Mouse (Mus musculus) MEL (cell line): Measurements from ENCODE around the gene Wdr31. TPM values are rescaled to one million over a fixed set of nuclear protein-coding genes. Genes with fewer than 3 reads are reported as not detected.

Source experiments
- DNase-seq: peaks from one replicate; pipeline ENCODE4 v3.0.0; 2011; ENCODE audit warnings: low read depth, low spot score
- H3K27ac ChIP-seq: 2 replicates; pipeline ENCODE4 v1.5.1; 2012; ENCODE audit warnings: low read depth, mild to moderate bottlenecking, control low read depth, low read length, moderate library complexity; ENCODE audit not compliant: control insufficient read depth
- H3K27me3 ChIP-seq, 2 experiments: fragments of 150-350 bp in 1 of 2; sonication (generic) in 1 of 2; 2 replicates each; pipeline ENCODE4 v1.6.1; 2012; ENCODE audit warnings: low read length in 2 of 2, mild to moderate bottlenecking in 2 of 2, improper control_type of control experiment in 1 of 2, moderate library complexity in 1 of 2; ENCODE audit not compliant: insufficient read depth in 2 of 2, control insufficient read depth in 1 of 2
- H3K36me3 ChIP-seq, 2 experiments: 2 replicates each; pipeline ENCODE4 v1.6.1; 2012 to 2014; ENCODE audit warnings: low read length in 2 of 2, improper control_type of control experiment in 1 of 2, inconsistent platforms in 1 of 2, mild to moderate bottlenecking in 1 of 2; ENCODE audit not compliant: insufficient read depth in 2 of 2, control insufficient read depth in 1 of 2
- H3K4me1 ChIP-seq, 2 experiments: fragments of 150-350 bp in 1 of 2; sonication (generic) in 1 of 2; 2 replicates each; pipeline ENCODE4 v1.6.1; 2012; ENCODE audit warnings: low read length in 2 of 2, improper control_type of control experiment in 1 of 2, mild to moderate bottlenecking in 1 of 2; ENCODE audit not compliant: insufficient read depth in 2 of 2, control insufficient read depth in 1 of 2
- H3K4me3 ChIP-seq, 2 experiments: fragments of 150-350 bp in 1 of 2; sonication (generic) in 1 of 2; 2 replicates each; pipeline ENCODE4 v1.5.1; 2012; ENCODE audit warnings: low read depth in 2 of 2, low read length in 2 of 2, mild to moderate bottlenecking in 2 of 2, moderate library complexity in 2 of 2, control low read depth in 1 of 2, improper control_type of control experiment in 1 of 2; ENCODE audit not compliant: control insufficient read depth in 1 of 2, insufficient read depth in 1 of 2
- H3K79me2 ChIP-seq: 2 replicates; pipeline ENCODE4 v1.6.1; 2012; ENCODE audit warnings: mild to moderate bottlenecking, low read length, moderate library complexity; ENCODE audit not compliant: control insufficient read depth, poor library complexity, insufficient read depth
- H3K9ac ChIP-seq: 2 replicates; pipeline ENCODE4 v1.6.1; 2012; ENCODE audit warnings: low read depth, mild to moderate bottlenecking, control low read depth, low read length, moderate library complexity; ENCODE audit not compliant: control insufficient read depth, poor library complexity, severe bottlenecking
- H3K9me3 ChIP-seq: fragments of 150-350 bp; sonication (generic); replicated peaks from 2 replicates; pipeline ENCODE4 v1.6.1; 2012; ENCODE audit warnings: mild to moderate bottlenecking, low read length, improper control_type of control experiment, moderate library complexity; ENCODE audit not compliant: insufficient read depth
- CHD1 ChIP-seq: IDR thresholded peaks from 2 replicates; pipeline ENCODE4 v1.6.1; 2012; ENCODE audit warnings: low read depth, mild to moderate bottlenecking, inconsistent platforms, low read length, improper control_type of control experiment
- CHD2 ChIP-seq: IDR thresholded peaks from 2 replicates; pipeline ENCODE4 v1.6.1; 2011; ENCODE audit warnings: low read length, improper control_type of control experiment
- CTCF ChIP-seq, 3 experiments: IDR thresholded peaks in 2 of 3; conservative IDR thresholded peaks in 1 of 3; 2 replicates each; pipeline ENCODE4 v1.5.1; 2011 to 2012; ENCODE audit warnings: low read length in 3 of 3, low read depth in 2 of 3, mild to moderate bottlenecking in 2 of 3, improper control_type of control experiment in 1 of 3, inconsistent platforms in 1 of 3, mixed read lengths in 1 of 3, moderate library complexity in 1 of 3; ENCODE audit not compliant: control insufficient read depth in 1 of 3, insufficient read depth in 1 of 3, poor library complexity in 1 of 3, severe bottlenecking in 1 of 3
- EP300 ChIP-seq, 2 experiments: IDR thresholded peaks; 2 replicates each; pipeline ENCODE4 v1.6.1; 2011; ENCODE audit warnings: improper control_type of control experiment in 2 of 2, low read length in 2 of 2, low read depth in 1 of 2, mild to moderate bottlenecking in 1 of 2
- GATA1 ChIP-seq: IDR thresholded peaks from 2 replicates; pipeline ENCODE4 v1.6.1; 2011; ENCODE audit warnings: low read depth, low read length, improper control_type of control experiment
- KAT2A ChIP-seq: conservative IDR thresholded peaks from 2 replicates; pipeline ENCODE4 v1.6.1; 2012; ENCODE audit warnings: low read depth, low read length, improper control_type of control experiment, inconsistent platforms
- MAX ChIP-seq: IDR thresholded peaks from 2 replicates; pipeline ENCODE4 v1.6.1; 2011; ENCODE audit warnings: low read length, improper control_type of control experiment
- MEF2A ChIP-seq: IDR thresholded peaks from 2 replicates; pipeline ENCODE4 v1.6.1; 2014; ENCODE audit warnings: low read depth, mild to moderate bottlenecking, inconsistent platforms, low read length, improper control_type of control experiment; ENCODE audit not compliant: poor library complexity, insufficient replicate concordance, severe bottlenecking; ENCODE audit errors: extremely low read depth
- MXI1 ChIP-seq: IDR thresholded peaks from 2 replicates; pipeline ENCODE4 v1.6.1; 2011; ENCODE audit warnings: mild to moderate bottlenecking, low read depth, low read length, improper control_type of control experiment
- MYC ChIP-seq: IDR thresholded peaks from 2 replicates; pipeline ENCODE4 v1.6.1; 2011; ENCODE audit warnings: low read depth, mild to moderate bottlenecking, low read length, improper control_type of control experiment, moderate library complexity
- POLR2A ChIP-seq, 2 experiments: IDR thresholded peaks; 2 replicates each; pipeline ENCODE4 v1.6.1; 2011 to 2012; ENCODE audit warnings: low read length in 2 of 2, mild to moderate bottlenecking in 2 of 2, control low read depth in 1 of 2, improper control_type of control experiment in 1 of 2, low read depth in 1 of 2, moderate library complexity in 1 of 2; ENCODE audit not compliant: control insufficient read depth in 1 of 2, insufficient read depth in 1 of 2, poor library complexity in 1 of 2
- POLR2AphosphoS2 ChIP-seq: IDR thresholded peaks from 2 replicates; pipeline ENCODE4 v1.6.1; 2011; ENCODE audit warnings: low read length, improper control_type of control experiment
- POLR2AphosphoS5 ChIP-seq: IDR thresholded peaks from 2 replicates; pipeline ENCODE4 v1.6.1; 2012; ENCODE audit warnings: low read depth, borderline replicate concordance, mild to moderate bottlenecking, inconsistent platforms, low read length, moderate library complexity, mixed read lengths
- SMC3 ChIP-seq: IDR thresholded peaks from 2 replicates; pipeline ENCODE4 v1.6.1; 2011; ENCODE audit warnings: low read depth, low read length, improper control_type of control experiment
- TCF12 ChIP-seq: IDR thresholded peaks from 2 replicates; pipeline ENCODE4 v1.6.1; 2014; ENCODE audit warnings: low read depth, mild to moderate bottlenecking, inconsistent platforms, low read length, improper control_type of control experiment, moderate library complexity
- USF1 ChIP-seq: IDR thresholded peaks from 2 replicates; pipeline ENCODE4 v1.6.1; 2014; ENCODE audit warnings: low read depth, mild to moderate bottlenecking, inconsistent platforms, low read length, improper control_type of control experiment, moderate library complexity
- ZC3H11A ChIP-seq: IDR thresholded peaks from 2 replicates; pipeline ENCODE4 v1.6.1; 2012; ENCODE audit warnings: low read depth, mild to moderate bottlenecking, inconsistent platforms, low read length, improper control_type of control experiment
- ZMIZ1 ChIP-seq: IDR thresholded peaks from 2 replicates; pipeline ENCODE4 v1.6.1; 2012; ENCODE audit warnings: low read depth, mild to moderate bottlenecking, inconsistent platforms, low read length, improper control_type of control experiment, moderate library complexity
- polyA plus RNA-seq, 2 experiments: library from polyadenylated mRNA; stranded (reverse) in 1 of 2; unstranded in 1 of 2; fragments of >175 nt in 1 of 2; fragments of >200 nt in 1 of 2; gene quantifications; 2 replicates each; pipeline versions ENCODE4 v1.2.1 to v1.2.4; 2012; ENCODE audit warnings: low replicate concordance in 2 of 2, low read depth in 1 of 2; ENCODE audit not compliant: insufficient read length in 2 of 2, insufficient read depth in 1 of 2, missing spikeins in 1 of 2
- total RNA-seq: library from RNA; depleted of rRNA; stranded (reverse); fragments of 300-350 nt; gene quantifications from 2 replicates; pipeline ENCODE4 v1.2.3, GENCODE M21; 2012

The Wdr31 gene
- total and polyA plus RNA-seq, 3 experiments = 0.91 to 1.9 TPM; not detected in 1

DNA sequence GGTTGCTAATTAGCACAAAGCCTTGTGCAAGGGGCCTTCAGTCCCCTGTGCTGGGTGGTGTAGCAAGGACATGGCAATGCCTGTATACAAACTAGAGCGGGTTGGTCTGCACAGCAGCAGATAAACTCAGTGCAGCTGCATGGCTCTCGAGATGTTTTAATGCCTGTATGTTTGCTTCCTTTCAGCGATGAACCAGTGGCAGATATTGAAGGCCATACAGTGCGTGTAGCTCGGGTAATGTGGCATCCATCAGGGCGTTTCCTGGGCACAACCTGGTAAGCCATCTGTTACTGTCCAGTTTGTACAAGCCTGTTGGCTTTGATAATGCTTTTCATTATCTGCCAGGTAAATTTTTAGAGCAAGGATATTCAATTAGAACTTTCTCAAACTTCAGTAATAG lies 51.6 kb downstream of the Wdr31 start (continued):
- TF ChIP-seq GATA1 (no peak), TCF12 (no peak), MAX (no peak)
- TF ChIP-seq, all 39 proteins: peak for 0

DNA sequence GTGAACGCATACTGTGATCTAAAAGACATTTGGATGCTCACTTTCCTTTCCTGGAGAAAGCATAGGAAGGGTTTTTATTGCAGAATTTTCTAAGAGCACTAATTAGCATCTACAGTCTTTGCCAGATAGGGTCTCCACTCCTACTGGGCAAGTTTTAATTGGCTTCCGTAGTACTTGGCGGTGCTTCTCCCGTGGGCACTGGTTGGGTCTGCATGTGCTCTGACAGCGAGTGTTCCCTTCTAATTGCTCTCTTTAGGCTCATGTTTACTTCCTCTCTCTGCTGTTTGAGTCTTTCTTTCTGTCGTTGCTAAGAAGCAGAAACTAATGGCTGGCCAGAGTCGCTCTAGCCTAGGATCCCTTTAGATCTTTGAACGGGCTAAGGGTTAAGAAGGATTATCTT lies 52.2 kb downstream of the Wdr31 start:
- Histone ChIP-seq H3K27ac (no peak overlapping the region), H3K4me3 (no peak overlapping the region), H3K4me1 (no peaks in the 10 kb centered on the region), H3K36me3 (peaks cover 0 to 47% of the 10 kb centered on the region in 2 experiments; a peak in 2 of 4 replicates), H3K9ac (no peak overlapping the region), H3K9me3 (no peaks in the 10 kb centered on the region), H3K79me2 (no peaks in the 10 kb centered on the region), H3K27me3 (no peaks in the 10 kb centered on the region)
- no peak for DNase-seq
- TF ChIP-seq MXI1 (no peak), CHD1 (no peak), MEF2A (no peak), POLR2AphosphoS5 (no peak), MAX (no peak), POLR2AphosphoS2 (no peak), MYC (no peak), CTCF (IDR thresholded peaks at IDR 0.05 in 2 of 3, conservative IDR thresholded peaks at IDR 0.05 in 1 of 3; ENCODE audit: control insufficient read depth in 1 of 3, insufficient read depth in 1 of 3, low read depth in 2 of 3, low read length in 3 of 3, poor library complexity in 1 of 3, severe bottlenecking in 1 of 3) (no peak), SMC3 (no peak)

DNA sequence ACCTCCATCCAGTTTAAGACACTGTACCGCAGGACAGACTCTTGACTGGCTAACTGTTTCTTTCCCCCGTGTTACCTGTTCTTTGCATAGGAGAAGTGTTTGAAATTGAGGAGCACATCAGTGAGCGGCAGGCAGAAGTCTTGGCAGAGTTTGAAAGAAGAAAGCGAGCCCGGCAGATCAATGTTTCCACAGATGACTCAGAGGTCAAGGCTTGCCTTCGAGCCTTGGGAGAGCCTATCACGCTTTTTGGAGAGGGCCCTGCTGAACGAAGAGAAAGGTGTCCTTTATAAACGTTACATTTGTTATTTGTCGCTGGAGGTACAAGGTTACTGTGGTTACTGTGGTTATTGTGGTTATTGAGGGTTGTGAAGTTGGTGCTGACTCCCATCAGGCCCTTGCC lies 59.1 kb downstream of the Wdr31 start:
- H3K4me1 ChIP-seq = peaks cover 6 to 10% of the 10 kb centered on the region in 2 experiments
- no peaks in the 10 kb centered on the region for H3K9me3 ChIP-seq
- peaks cover 23% of the 10 kb centered on the region for H3K79me2 ChIP-seq
- no peaks in the 10 kb centered on the region for H3K27me3 ChIP-seq
- no peak for DNase-seq
- H3K36me3 ChIP-seq = peaks cover 18 to 26% of the 10 kb centered on the region in 2 experiments
- no peak for TF ChIP-seq MYC
- TF ChIP-seq KAT2A = no peak
- no peak for TF ChIP-seq CHD2
- TF ChIP-seq POLR2A (IDR thresholded peaks at IDR 0.05; ENCODE audit: control insufficient read depth in 1 of 2, insufficient read depth in 1 of 2, low read depth in 1 of 2, low read length in 2 of 2, poor library complexity in 1 of 2) = no peak
- TF ChIP-seq, all 39 proteins: peak for 0
- Histone ChIP-seq H3K4me3 (no peak overlapping the region), H3K9ac (no peak overlapping the region), H3K27ac (no peak overlapping the region)

DNA sequence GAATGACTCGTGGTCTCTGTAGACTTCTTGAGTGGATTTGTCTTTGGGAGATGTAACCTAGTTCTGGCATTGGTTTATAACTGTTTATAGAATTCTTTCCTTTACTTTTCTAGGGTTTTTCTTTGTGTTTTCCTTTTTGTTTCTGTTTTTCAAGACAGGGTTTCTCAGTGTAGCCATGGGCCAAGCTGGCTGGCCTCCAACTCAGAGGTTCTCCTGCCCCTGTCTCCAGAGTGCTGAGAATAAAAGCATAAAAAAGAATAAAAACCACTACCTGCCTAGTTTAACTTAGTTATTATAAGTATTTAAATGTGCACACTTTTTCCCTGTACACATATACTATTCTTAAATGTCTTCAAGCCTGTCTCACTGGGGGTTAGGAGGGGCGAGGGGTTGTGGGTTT lies 60.4 kb downstream of the Wdr31 start:
- H3K9ac ChIP-seq = peak overlapping the region; percentile 84
- no peaks in the 10 kb centered on the region for H3K27me3 ChIP-seq
- H3K27ac ChIP-seq = no peak overlapping the region
- TF ChIP-seq EP300 (IDR thresholded peaks at IDR 0.05; ENCODE audit: low read depth in 1 of 2, low read length in 2 of 2) = no peak
- no peak for TF ChIP-seq ZC3H11A
- TF ChIP-seq USF1 = no peak
- no peak for TF ChIP-seq POLR2AphosphoS5
- peak; percentile 53; the same call in 1 of the 2 replicates for TF ChIP-seq CHD1
- TF ChIP-seq ZMIZ1 = no peak
- H3K4me3 ChIP-seq = peak overlapping the region; percentile 73 to 76
- no peaks in the 10 kb centered on the region for H3K9me3 ChIP-seq
- no peak for DNase-seq
- H3K79me2 ChIP-seq = peaks cover 23% of the 10 kb centered on the region
- peaks cover 6 to 10% of the 10 kb centered on the region in 2 experiments for H3K4me1 ChIP-seq
- H3K36me3 ChIP-seq = peaks cover 18 to 22% of the 10 kb centered on the region in 2 experiments
